In the genomic region with DNA sequence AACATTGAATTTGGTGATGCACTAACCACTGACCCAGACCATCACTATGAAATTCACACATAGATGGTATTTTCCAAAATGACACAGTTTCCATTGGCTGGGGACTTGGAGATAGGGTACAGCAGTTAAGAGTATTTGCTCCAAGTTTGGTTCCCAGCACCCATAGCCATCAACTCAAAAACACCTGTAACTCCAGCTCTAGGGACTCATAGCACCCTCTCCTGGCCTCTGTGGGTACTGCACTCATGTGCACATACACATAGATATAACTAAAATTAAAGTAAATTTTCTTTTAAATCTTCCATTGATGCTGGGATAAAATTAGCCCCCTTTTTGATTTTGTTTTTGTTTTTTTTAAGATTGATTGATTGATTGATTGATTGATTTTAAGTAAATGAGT, we compare ENCODE assay signal across 18 mouse cellular contexts. TPM values are rescaled to one million over a fixed set of nuclear protein-coding genes. Genes with fewer than 3 reads are reported as not detected.
DNase-seq lines count a peak whose midpoint lies in the region; ATAC-seq and TF ChIP-seq lines count a peak whose summit lies in the region.
"Had no signal": no experiment of that assay in that cellular context is flagged by ENCODE, and none has a peak within 500 bp of the region (broad histone marks: within the 10 kb centered on the region; RNA-seq: fewer than 3 reads in every experiment).

No protein-coding gene starts in this region.

- ATAC-seq in forebrain, embryonic 14.5 days: no peak
- ATAC-seq in forebrain, embryonic 11.5 days (replicated peaks; ENCODE audit: low FRiP score): no peak
- ATAC-seq in intestine, postnatal 0 days: no peak
- ATAC-seq in intestine, embryonic 15.5 days: no peak
- no peak for ATAC-seq in neural tube, embryonic 13.5 days (ENCODE audit: low read depth)
- ATAC-seq: lung, postnatal 0 days had no signal

- DNase-seq in forebrain, embryonic 14.5 days (ENCODE audit: low spot score): no peak
- no peak for DNase-seq in forebrain, embryonic 11.5 days (ENCODE audit: low spot score)
- no peak for DNase-seq in neural tube, embryonic 10.5 days (ENCODE audit: extremely low spot score, low spot score)
- DNase-seq in spleen, adult 18-20 months: no peak
- DNase-seq in natural killer cell, adult 2 months (ENCODE audit: low spot score in 2 of 2): no peak
- DNase-seq: embryo, embryonic 11 days; kidney, adult 2 months; kidney, postnatal 4 days; thymus, postnatal 14 days had no signal

- H3K9me3 ChIP-seq in forebrain, embryonic 14.5 days (replicated peaks; ENCODE audit: control insufficient read depth, low read length): peaks cover 6% of the 10 kb centered on the region; the same call in 1 of the 2 replicates
- H3K9me3 ChIP-seq in forebrain, embryonic 11.5 days (ENCODE audit: control insufficient read depth, low read length): peaks cover 2% of the 10 kb centered on the region; the same call in 1 of the 2 replicates
- 0 out of 2 replicates have a peak, but pooled peaks cover 3% of the 10 kb centered on the region for H3K9me3 ChIP-seq in intestine, postnatal 0 days (ENCODE audit: control insufficient read depth)
- no peaks in the 10 kb centered on the region for H3K9me3 ChIP-seq in intestine, embryonic 15.5 days
- peaks cover 5% of the 10 kb centered on the region; the same call in 1 of the 2 replicates for H3K9me3 ChIP-seq in neural tube, embryonic 13.5 days
- H3K9me3 ChIP-seq: embryonic facial prominence, embryonic 15.5 days; stomach, embryonic 15.5 days had no signal

- H3K27me3 ChIP-seq in forebrain, embryonic 14.5 days (replicated peaks; ENCODE audit: control insufficient read depth, insufficient read depth, low read length): no peaks in the 10 kb centered on the region
- no peaks in the 10 kb centered on the region for H3K27me3 ChIP-seq in forebrain, embryonic 11.5 days (ENCODE audit: control insufficient read depth, insufficient read depth, low read length)
- H3K27me3 ChIP-seq in intestine, postnatal 0 days (replicated peaks; ENCODE audit: control insufficient read depth, insufficient read depth, low read length): no peaks in the 10 kb centered on the region
- H3K27me3 ChIP-seq in intestine, embryonic 15.5 days (replicated peaks): no peaks in the 10 kb centered on the region
- no peaks in the 10 kb centered on the region for H3K27me3 ChIP-seq in neural tube, embryonic 13.5 days
- H3K27me3 ChIP-seq: embryonic facial prominence, embryonic 15.5 days; forebrain, embryonic 12.5 days; liver, embryonic 15.5 days; midbrain, embryonic 13.5 days; stomach, embryonic 15.5 days had no signal

- no peaks in the 10 kb centered on the region for H3K36me3 ChIP-seq in forebrain, embryonic 14.5 days (ENCODE audit: control insufficient read depth, insufficient read depth, low read length)
- H3K36me3 ChIP-seq in forebrain, embryonic 11.5 days (ENCODE audit: control insufficient read depth, insufficient read depth, low read length): no peaks in the 10 kb centered on the region
- H3K36me3 ChIP-seq in intestine, postnatal 0 days (ENCODE audit: control insufficient read depth, insufficient read depth): no peaks in the 10 kb centered on the region
- H3K36me3 ChIP-seq in intestine, embryonic 15.5 days: no peaks in the 10 kb centered on the region
- no peaks in the 10 kb centered on the region for H3K36me3 ChIP-seq in neural tube, embryonic 13.5 days
- H3K36me3 ChIP-seq: embryonic facial prominence, embryonic 15.5 days; forebrain, embryonic 12.5 days; liver, embryonic 15.5 days; midbrain, embryonic 13.5 days; stomach, embryonic 15.5 days had no signal

- H3K4me2 ChIP-seq in forebrain, embryonic 14.5 days (ENCODE audit: low read length): no peak overlapping the region
- no peak overlapping the region for H3K4me2 ChIP-seq in forebrain, embryonic 11.5 days (ENCODE audit: low read depth, low read length, severe bottlenecking)
- H3K4me2 ChIP-seq in intestine, postnatal 0 days (replicated peaks; ENCODE audit: low read depth): no peak overlapping the region
- no peak overlapping the region for H3K4me2 ChIP-seq in intestine, embryonic 15.5 days (replicated peaks)
- no peak overlapping the region for H3K4me2 ChIP-seq in neural tube, embryonic 13.5 days
- H3K4me2 ChIP-seq: embryonic facial prominence, embryonic 15.5 days; forebrain, embryonic 12.5 days; liver, embryonic 15.5 days; midbrain, embryonic 13.5 days; stomach, embryonic 15.5 days had no signal

- no peaks in the 10 kb centered on the region for H3K4me1 ChIP-seq in forebrain, embryonic 14.5 days (ENCODE audit: control insufficient read depth, insufficient read depth, low read length)
- no peaks in the 10 kb centered on the region for H3K4me1 ChIP-seq in forebrain, embryonic 11.5 days (replicated peaks; ENCODE audit: control insufficient read depth, insufficient read depth, low read length)
- no peaks in the 10 kb centered on the region for H3K4me1 ChIP-seq in intestine, postnatal 0 days (replicated peaks; ENCODE audit: control insufficient read depth, insufficient read depth, low read length)
- no peaks in the 10 kb centered on the region for H3K4me1 ChIP-seq in intestine, embryonic 15.5 days (replicated peaks)
- peaks cover 19% of the 10 kb centered on the region for H3K4me1 ChIP-seq in neural tube, embryonic 13.5 days (replicated peaks)
- H3K4me1 ChIP-seq: embryonic facial prominence, embryonic 15.5 days; forebrain, embryonic 12.5 days; liver, embryonic 15.5 days; stomach, embryonic 15.5 days had no signal

- no peak overlapping the region for H3K9ac ChIP-seq in forebrain, embryonic 14.5 days (ENCODE audit: low read length)
- no peak overlapping the region for H3K9ac ChIP-seq in forebrain, embryonic 11.5 days (ENCODE audit: low read length)
- no peak overlapping the region for H3K9ac ChIP-seq in intestine, postnatal 0 days (ENCODE audit: low read depth, low read length)
- no peak overlapping the region for H3K9ac ChIP-seq in intestine, embryonic 15.5 days
- H3K9ac ChIP-seq in neural tube, embryonic 13.5 days: no peak overlapping the region
- H3K9ac ChIP-seq: embryonic facial prominence, embryonic 15.5 days; forebrain, embryonic 12.5 days; liver, embryonic 15.5 days; midbrain, embryonic 13.5 days; stomach, embryonic 15.5 days had no signal

- H3K4me3 ChIP-seq in forebrain, embryonic 14.5 days (ENCODE audit: low read depth, low read length): no peak overlapping the region
- H3K4me3 ChIP-seq in forebrain, embryonic 11.5 days (ENCODE audit: low read depth, low read length): no peak overlapping the region
- H3K4me3 ChIP-seq in intestine, postnatal 0 days (ENCODE audit: low read depth, low read length): no peak overlapping the region
- H3K4me3 ChIP-seq in intestine, embryonic 15.5 days (replicated peaks): no peak overlapping the region
- no peak overlapping the region for H3K4me3 ChIP-seq in neural tube, embryonic 13.5 days
- H3K4me3 ChIP-seq: embryonic facial prominence, embryonic 15.5 days; forebrain, embryonic 12.5 days; liver, embryonic 15.5 days; midbrain, embryonic 13.5 days; stomach, embryonic 15.5 days had no signal

- TF ChIP-seq CTCF in intestine, postnatal 0 days (IDR thresholded peaks at IDR 0.05; ENCODE audit: low read depth): 0 out of 2 replicates have a peak, but pooled peaks have one; percentile 24

- 0 out of 2 replicates have a peak overlapping the region, but pooled peaks have one; percentile 15 for H3K27ac ChIP-seq in forebrain, embryonic 14.5 days (ENCODE audit: low read depth, low read length)
- no peak overlapping the region for H3K27ac ChIP-seq in forebrain, embryonic 11.5 days (ENCODE audit: low read depth, low read length)
- no peak overlapping the region for H3K27ac ChIP-seq in intestine, postnatal 0 days (ENCODE audit: low read depth, low read length)
- H3K27ac ChIP-seq in intestine, embryonic 15.5 days: no peak overlapping the region
- H3K27ac ChIP-seq in neural tube, embryonic 13.5 days (replicated peaks): peak overlapping the region; percentile 79
- H3K27ac ChIP-seq: embryonic facial prominence, embryonic 15.5 days; forebrain, embryonic 12.5 days; liver, embryonic 15.5 days; midbrain, embryonic 13.5 days; stomach, embryonic 15.5 days had no signal

RNA-seq across cellular contexts. Expression of gene Castor2, which starts 25.1 kb away (rescaled TPM):
- 21.9 and 23.1 TPM in 2 replicates for polyA plus RNA-seq in forebrain, embryonic 14.5 days (2014; fragmentation: Nextera tagmentation; extraction: Ambion mirVana)
- 11.8 and 13.9 TPM in 2 replicates for polyA plus RNA-seq in forebrain, embryonic 11.5 days (2014; fragmentation: Nextera tagmentation; extraction: Ambion mirVana)
- 24.1 and 31.3 TPM in 2 replicates for polyA plus RNA-seq in intestine, postnatal 0 days (2015; fragmentation: Nextera tagmentation; extraction: Ambion mirVana)
- polyA plus RNA-seq in intestine, embryonic 15.5 days (2015; fragmentation: Nextera tagmentation; extraction: Ambion mirVana): 5.1 and 7.7 TPM in 2 replicates
- polyA plus RNA-seq in neural tube, embryonic 13.5 days (2015; fragmentation: Nextera tagmentation; extraction: Ambion mirVana): 20.9 and 22.0 TPM in 2 replicates

Comparison
In these comparisons a context has a peak if more than half of its experiments do, and no peak if none do; other contexts are left out.
1. H3K27ac ChIP-seq: peak in forebrain, embryonic 14.5 days (single experiment) and neural tube, embryonic 13.5 days (single experiment); none in forebrain, embryonic 11.5 days (single experiment), intestine, postnatal 0 days (single experiment) and intestine, embryonic 15.5 days (single experiment).